Mouse (Mus musculus): Measurements from ENCODE around the gene Zfp948. TPM values are rescaled to one million over a fixed set of nuclear protein-coding genes. Genes with fewer than 3 reads are reported as not detected.

Zfp948 gene
- polyA plus RNA-seq (2014; fragmentation: Nextera tagmentation; extraction: Ambion mirVana) = 17.4 and 22.1 TPM in 2 replicates

GRCm38 (mm10) chr17:21566728-21567349, at the start of gene Zfp948:
Gene Zfp948 (plus strand): TSS chr17:21567008.
- Histone ChIP-seq H3K9me3 (replicated peaks; ENCODE audit: control insufficient read depth, low read length) (no peaks in the 10 kb centered on the region), H3K27me3 (ENCODE audit: control insufficient read depth, insufficient read depth, low read length) (no peaks in the 10 kb centered on the region), H3K36me3 (replicated peaks; ENCODE audit: control insufficient read depth, insufficient read depth, low read depth, low read length) (no peaks in the 10 kb centered on the region), H3K9ac (replicated peaks; ENCODE audit: low read length) (peak within 1 kb of the TSS; percentile 59), H3K4me1 (ENCODE audit: control insufficient read depth, insufficient read depth, low read length) (no peaks in the 10 kb centered on the region), H3K4me2 (ENCODE audit: low read depth, low read length) (peak within 1 kb of the TSS; percentile 64), H3K4me3 (ENCODE audit: low read depth, low read length) (peak within 1 kb of the TSS; percentile 49), H3K27ac (replicated peaks; ENCODE audit: low read depth, low read length) (peak within 1 kb of the TSS; percentile 47)
- 0% methylated on average over 29 of the region's 29 CpGs for WGBS
- DNase-seq (ENCODE audit: low spot score) (peak; percentile 86), ATAC-seq (replicated peaks; ENCODE audit: insufficient number of reproducible peaks, low FRiP score, low TSS enrichment, low read depth) (peak; percentile 96)

GRCm38 (mm10) chr17:21517130-21517671, 49.6 kb upstream of the Zfp948 start:
- WGBS = 49% methylated on average over 4 of the region's 4 CpGs
- DNase-seq (ENCODE audit: low spot score) (no peak), ATAC-seq (replicated peaks; ENCODE audit: insufficient number of reproducible peaks, low FRiP score, low TSS enrichment, low read depth) (no peak)
- Histone ChIP-seq H3K9me3 (replicated peaks; ENCODE audit: control insufficient read depth, low read length) (no peaks in the 10 kb centered on the region), H3K4me3 (ENCODE audit: low read depth, low read length) (peak overlapping the region; percentile 49; the same call in 1 of the 2 replicates), H3K4me2 (ENCODE audit: low read depth, low read length) (no peak overlapping the region; the same call in 1 of the 2 replicates), H3K36me3 (replicated peaks; ENCODE audit: control insufficient read depth, insufficient read depth, low read depth, low read length) (no peaks in the 10 kb centered on the region), H3K9ac (replicated peaks; ENCODE audit: low read length) (no peak overlapping the region; the same call in 1 of the 2 replicates), H3K27me3 (ENCODE audit: control insufficient read depth, insufficient read depth, low read length) (no peaks in the 10 kb centered on the region), H3K4me1 (ENCODE audit: control insufficient read depth, insufficient read depth, low read length) (no peaks in the 10 kb centered on the region), H3K27ac (replicated peaks; ENCODE audit: low read depth, low read length) (no peak overlapping the region; the same call in 1 of the 2 replicates)

GRCm38 (mm10) chr17:21526270-21526669, 40.5 kb upstream of the Zfp948 start:
- no peak overlapping the region for H3K9ac ChIP-seq (replicated peaks; ENCODE audit: low read length)
- no peaks in the 10 kb centered on the region for H3K9me3 ChIP-seq (replicated peaks; ENCODE audit: control insufficient read depth, low read length)
- DNase-seq (ENCODE audit: low spot score) (no peak), ATAC-seq (replicated peaks; ENCODE audit: insufficient number of reproducible peaks, low FRiP score, low TSS enrichment, low read depth) (no peak)
- H3K4me1 ChIP-seq (ENCODE audit: control insufficient read depth, insufficient read depth, low read length) = no peaks in the 10 kb centered on the region
- no peaks in the 10 kb centered on the region for H3K36me3 ChIP-seq (replicated peaks; ENCODE audit: control insufficient read depth, insufficient read depth, low read depth, low read length)
- H3K4me2 ChIP-seq (ENCODE audit: low read depth, low read length) = no peak overlapping the region
- no peak overlapping the region for H3K27ac ChIP-seq (replicated peaks; ENCODE audit: low read depth, low read length)
- no peak overlapping the region for H3K4me3 ChIP-seq (ENCODE audit: low read depth, low read length)
- H3K27me3 ChIP-seq (ENCODE audit: control insufficient read depth, insufficient read depth, low read length) = no peaks in the 10 kb centered on the region

GRCm38 (mm10) chr17:21530645-21531330, 36.0 kb upstream of the Zfp948 start:
- no peaks in the 10 kb centered on the region for H3K36me3 ChIP-seq (replicated peaks; ENCODE audit: control insufficient read depth, insufficient read depth, low read depth, low read length)
- no peaks in the 10 kb centered on the region for H3K9me3 ChIP-seq (replicated peaks; ENCODE audit: control insufficient read depth, low read length)
- no peak overlapping the region for H3K27ac ChIP-seq (replicated peaks; ENCODE audit: low read depth, low read length)
- no peak overlapping the region for H3K9ac ChIP-seq (replicated peaks; ENCODE audit: low read length)
- no peak overlapping the region for H3K4me3 ChIP-seq (ENCODE audit: low read depth, low read length)
- H3K4me2 ChIP-seq (ENCODE audit: low read depth, low read length) = no peak overlapping the region
- no peaks in the 10 kb centered on the region for H3K27me3 ChIP-seq (ENCODE audit: control insufficient read depth, insufficient read depth, low read length)
- DNase-seq (ENCODE audit: low spot score) (no peak), ATAC-seq (replicated peaks; ENCODE audit: insufficient number of reproducible peaks, low FRiP score, low TSS enrichment, low read depth) (no peak)
- 81% methylated on average over 5 of the region's 5 CpGs for WGBS
- no peaks in the 10 kb centered on the region for H3K4me1 ChIP-seq (ENCODE audit: control insufficient read depth, insufficient read depth, low read length)

- H3K9me3 ChIP-seq (replicated peaks; ENCODE audit: control insufficient read depth, low read length) = no peaks in the 10 kb centered on the region
These were observed 35.2 kb upstream of the Zfp948 start for GRCm38 (mm10) chr17:21531621-21532020.

GRCm38 (mm10) chr17:21532101-21532951, 34.5 kb upstream of the Zfp948 start:
- H3K4me1 ChIP-seq (ENCODE audit: control insufficient read depth, insufficient read depth, low read length) = no peaks in the 10 kb centered on the region
- H3K4me2 ChIP-seq (ENCODE audit: low read depth, low read length) = peak overlapping the region; percentile 80
- H3K27me3 ChIP-seq (ENCODE audit: control insufficient read depth, insufficient read depth, low read length) = no peaks in the 10 kb centered on the region
- ATAC-seq (replicated peaks; ENCODE audit: insufficient number of reproducible peaks, low FRiP score, low TSS enrichment, low read depth) (peak; percentile 86), DNase-seq (ENCODE audit: low spot score) (peak; percentile 85)
- H3K27ac ChIP-seq (replicated peaks; ENCODE audit: low read depth, low read length) = peak overlapping the region; percentile 89
- H3K4me3 ChIP-seq (ENCODE audit: low read depth, low read length) = peak overlapping the region; percentile 69
- under 1% methylated on average over 54 of the region's 54 CpGs for WGBS
- H3K9ac ChIP-seq (replicated peaks; ENCODE audit: low read length) = peak overlapping the region; percentile 96
- no peaks in the 10 kb centered on the region for H3K9me3 ChIP-seq (replicated peaks; ENCODE audit: control insufficient read depth, low read length)
- H3K36me3 ChIP-seq (replicated peaks; ENCODE audit: control insufficient read depth, insufficient read depth, low read depth, low read length) = no peaks in the 10 kb centered on the region

More at GRCm38 (mm10) chr17:21531621-21532020, 35.2 kb upstream of the Zfp948 start:
- Histone ChIP-seq H3K4me1 (ENCODE audit: control insufficient read depth, insufficient read depth, low read length) (no peaks in the 10 kb centered on the region), H3K27ac (replicated peaks; ENCODE audit: low read depth, low read length) (peak overlapping the region; percentile 89; the same call in 1 of the 2 replicates), H3K9ac (replicated peaks; ENCODE audit: low read length) (peak overlapping the region; percentile 96), H3K36me3 (replicated peaks; ENCODE audit: control insufficient read depth, insufficient read depth, low read depth, low read length) (no peaks in the 10 kb centered on the region), H3K4me2 (ENCODE audit: low read depth, low read length) (peak overlapping the region; percentile 80), H3K27me3 (ENCODE audit: control insufficient read depth, insufficient read depth, low read length) (no peaks in the 10 kb centered on the region), H3K4me3 (ENCODE audit: low read depth, low read length) (peak overlapping the region; percentile 69)
- ATAC-seq (replicated peaks; ENCODE audit: insufficient number of reproducible peaks, low FRiP score, low TSS enrichment, low read depth) (no peak), DNase-seq (ENCODE audit: low spot score) (no peak)
- 80% methylated on average over 5 of the region's 5 CpGs for WGBS

- DNase-seq (ENCODE audit: low spot score) (no peak), ATAC-seq (replicated peaks; ENCODE audit: insufficient number of reproducible peaks, low FRiP score, low TSS enrichment, low read depth) (no peak)
- no peaks in the 10 kb centered on the region for H3K4me1 ChIP-seq (ENCODE audit: control insufficient read depth, insufficient read depth, low read length)
- H3K36me3 ChIP-seq (replicated peaks; ENCODE audit: control insufficient read depth, insufficient read depth, low read depth, low read length) = no peaks in the 10 kb centered on the region
- no peak overlapping the region for H3K27ac ChIP-seq (replicated peaks; ENCODE audit: low read depth, low read length)
- H3K9ac ChIP-seq (replicated peaks; ENCODE audit: low read length) = no peak overlapping the region
- H3K9me3 ChIP-seq (replicated peaks; ENCODE audit: control insufficient read depth, low read length) = no peaks in the 10 kb centered on the region
- H3K4me3 ChIP-seq (ENCODE audit: low read depth, low read length) = no peak overlapping the region
- H3K27me3 ChIP-seq (ENCODE audit: control insufficient read depth, insufficient read depth, low read length) = no peaks in the 10 kb centered on the region
- WGBS = 86% methylated on average over 1 of the region's 1 CpGs
- no peak overlapping the region for H3K4me2 ChIP-seq (ENCODE audit: low read depth, low read length)
These were observed 32.8 kb upstream of the Zfp948 start for GRCm38 (mm10) chr17:21533961-21534360.
